Mouse (Mus musculus) yolk sac, embryonic 10.5 days (tissue): ENCODE results near the gene Iars.
"Not testable (repeated sequence)": the region's sequence is repeated elsewhere in the genome, so short reads cannot be mapped to it uniquely, and the experiment has no call there.

Experiments used
- DNase-seq: peaks from one replicate; pipeline ENCODE4 v3.0.0-alpha.2; 2017; ENCODE audit warnings: low spot score

The Iars gene

GRCm38 (mm10) chr13:49738011-49738410, 56.1 kb downstream of the Iars start:
- DNase-seq = no peak

- no peak for DNase-seq
Measured at GRCm38 (mm10) chr13:49741285-49742040, 59.6 kb downstream of the Iars start.

- no peak for DNase-seq
Measured at GRCm38 (mm10) chr13:49756591-49756990, 74.7 kb downstream of the Iars start.

GRCm38 (mm10) chr13:49757966-49758365, 76.1 kb downstream of the Iars start:
- DNase-seq = no peak

- no peak for DNase-seq
Measured at GRCm38 (mm10) chr13:49760675-49761074, 78.8 kb downstream of the Iars start.

- no peak for DNase-seq
Measured at GRCm38 (mm10) chr13:49762208-49762607, 80.3 kb downstream of the Iars start.

GRCm38 (mm10) chr13:49765306-49765705, 83.4 kb downstream of the Iars start:
- DNase-seq = no peak

- DNase-seq = no peak
Measured at GRCm38 (mm10) chr13:49766269-49766668, 84.4 kb downstream of the Iars start.

GRCm38 (mm10) chr13:49768048-49768447, 86.1 kb downstream of the Iars start:
- DNase-seq = no peak

GRCm38 (mm10) chr13:49769111-49769510, 87.2 kb downstream of the Iars start:
- no peak for DNase-seq

GRCm38 (mm10) chr13:49771536-49771935, 89.6 kb downstream of the Iars start:
- not testable (repeated sequence) for DNase-seq
